Mouse (Mus musculus) erythroid progenitor cell, adult 5-6 weeks (primary cell): ENCODE data around the gene Lgals3bp. TPM values are rescaled to one million over a fixed set of nuclear protein-coding genes. Genes with fewer than 3 reads are reported as not detected.

Experiments used
- ATAC-seq: replicated peaks from 2 replicates; pipeline ENCODE4 v1.8.0; 2016; ENCODE audit warnings: moderate number of reproducible peaks, mild to moderate bottlenecking, moderate TSS enrichment, inconsistent platforms; ENCODE audit not compliant: poor library complexity, low FRiP score, severe bottlenecking
- total RNA-seq, 2 experiments: library from RNA; stranded (forward) in 1 of 2; stranded (reverse) in 1 of 2; fragments of 150-400 nt in 1 of 2; fragments of 186-747, 209-891 nt in 1 of 2; gene quantifications; 2 replicates each; pipeline versions ENCODE4 v1.2.3 to v1.2.4; 2015 to 2017; ENCODE audit warnings: low replicate concordance in 2 of 2

Lgals3bp gene
- total RNA-seq, 2 experiments from 2014 or later: 31.9 to 56.7 TPM

DNA sequence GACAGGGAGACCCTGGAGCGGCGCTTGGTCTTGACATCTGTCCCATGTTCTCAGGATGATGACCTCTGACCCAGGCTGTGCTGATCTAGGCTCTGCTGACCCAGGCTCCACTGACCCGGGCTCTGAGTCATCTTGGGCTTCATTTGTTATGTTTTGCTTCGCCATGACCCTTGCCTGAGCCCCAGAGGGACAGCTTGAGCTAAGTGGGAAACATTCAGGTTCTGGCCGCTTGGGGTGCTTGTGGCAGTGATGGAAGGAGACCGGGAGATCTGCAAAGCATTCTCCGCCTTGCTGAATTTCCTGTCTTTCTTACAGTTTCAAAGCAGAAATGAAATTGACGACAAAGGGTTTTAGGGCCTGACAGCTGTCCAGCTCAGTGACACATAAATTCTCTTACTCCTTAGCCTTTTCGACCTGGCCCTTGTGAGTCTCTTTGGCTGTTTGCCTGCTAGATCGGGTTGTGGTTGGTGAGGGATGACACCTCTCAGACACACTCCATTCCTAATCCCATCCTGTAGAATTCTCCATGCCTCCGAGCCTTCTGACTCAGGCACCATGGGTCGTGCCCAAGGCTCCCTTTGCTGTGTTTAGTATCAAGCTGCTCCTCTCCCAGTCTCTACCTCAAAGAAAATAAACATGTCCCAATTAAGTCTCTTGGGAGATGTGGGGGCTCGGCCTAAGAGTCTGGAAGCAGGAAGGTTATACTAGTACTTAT lies 22.9 kb upstream of the Lgals3bp start:
- ATAC-seq: no peak

DNA sequence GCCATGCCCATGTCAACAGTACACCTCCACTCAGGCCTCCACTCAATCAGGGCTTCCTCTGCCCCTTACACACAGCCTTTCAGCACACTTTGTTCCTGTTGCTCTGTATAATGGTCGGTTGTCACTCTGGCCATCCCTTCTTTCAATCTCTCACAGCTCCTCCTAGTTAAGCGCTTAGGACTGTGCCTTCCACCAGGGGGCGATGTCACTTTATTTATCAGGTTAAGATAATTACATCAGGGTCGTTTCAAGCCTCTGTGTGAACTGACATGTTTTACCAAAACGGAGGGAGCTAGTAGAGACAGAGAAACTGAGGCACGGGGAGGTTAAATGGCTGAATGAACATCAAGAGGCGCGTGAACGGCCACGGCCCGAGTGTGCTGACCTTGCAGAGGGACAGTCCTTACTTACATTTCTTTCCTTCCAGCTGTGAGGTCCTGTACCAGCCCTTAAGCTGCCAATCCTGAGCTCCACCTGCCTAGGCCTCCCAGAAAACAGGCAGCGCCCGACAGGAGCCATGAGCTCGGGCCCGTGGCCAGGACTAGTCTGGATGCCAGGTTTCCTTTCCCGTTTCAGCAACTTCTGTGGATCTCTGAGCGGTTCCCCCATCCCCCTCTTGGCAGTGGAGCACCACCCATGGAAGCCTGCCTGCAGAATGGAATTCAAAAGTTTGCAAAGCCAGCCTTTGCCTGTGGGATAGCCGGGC lies 21.5 kb upstream of the Lgals3bp start:
- no peak for ATAC-seq

DNA sequence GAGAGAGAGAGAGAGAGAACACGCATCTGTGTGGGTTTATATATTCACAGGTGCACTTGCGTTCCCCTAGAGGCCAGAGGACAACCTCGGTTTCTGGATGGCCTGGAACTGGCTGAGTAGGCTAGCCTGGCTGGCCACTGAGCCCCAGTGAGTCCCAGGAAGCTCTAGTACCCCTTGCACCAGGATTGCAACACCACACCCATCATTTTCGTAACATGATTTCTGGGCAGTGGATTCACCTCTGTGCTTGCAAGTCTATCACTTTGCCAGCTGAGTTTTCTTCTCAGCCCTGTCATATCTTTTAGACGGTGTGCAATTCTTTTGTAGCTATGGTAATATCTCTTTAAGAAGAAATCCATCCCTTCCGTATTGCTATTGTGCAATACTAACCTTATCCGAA lies 18.4 kb upstream of the Lgals3bp start:
- no peak for ATAC-seq

DNA sequence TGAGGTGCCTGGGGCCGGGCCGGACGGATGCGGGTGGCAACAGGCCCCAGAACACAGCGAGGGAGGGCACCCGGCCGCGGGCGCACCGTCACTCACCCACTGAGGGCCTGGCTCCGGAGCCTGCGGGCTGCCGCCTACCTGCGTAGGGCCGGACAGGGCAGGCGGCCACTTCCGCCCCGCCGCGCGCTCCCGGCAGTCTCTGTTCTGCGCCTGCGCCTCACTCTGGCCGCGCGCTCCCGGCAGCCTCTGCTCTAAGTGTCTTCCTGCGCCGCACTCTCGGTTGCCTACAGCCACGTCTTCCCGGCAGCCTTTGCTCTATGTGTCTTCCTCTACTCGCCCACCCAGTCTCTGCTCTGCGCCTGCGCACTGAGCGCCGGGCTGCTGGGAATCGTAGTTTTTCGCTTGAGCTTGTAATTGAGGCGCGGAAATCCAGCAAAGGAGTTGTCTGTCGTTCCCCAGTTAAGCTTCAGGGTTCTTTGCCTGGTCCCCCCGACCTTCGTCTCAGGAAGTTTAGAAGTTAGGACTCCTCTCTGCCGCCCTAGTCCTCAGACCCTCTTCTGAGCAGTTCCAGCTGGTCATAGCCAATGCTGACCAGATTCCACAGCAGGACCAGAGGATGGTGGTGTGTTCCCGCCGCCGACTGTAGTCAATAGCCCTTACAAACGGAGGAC lies 17.1 kb upstream of the Lgals3bp start, which contains the start of gene Cant1:
TSS of gene Cant1 (minus strand) at position 253 of the 671 bp plus-strand sequence.
- ATAC-seq: peak; percentile 92

DNA sequence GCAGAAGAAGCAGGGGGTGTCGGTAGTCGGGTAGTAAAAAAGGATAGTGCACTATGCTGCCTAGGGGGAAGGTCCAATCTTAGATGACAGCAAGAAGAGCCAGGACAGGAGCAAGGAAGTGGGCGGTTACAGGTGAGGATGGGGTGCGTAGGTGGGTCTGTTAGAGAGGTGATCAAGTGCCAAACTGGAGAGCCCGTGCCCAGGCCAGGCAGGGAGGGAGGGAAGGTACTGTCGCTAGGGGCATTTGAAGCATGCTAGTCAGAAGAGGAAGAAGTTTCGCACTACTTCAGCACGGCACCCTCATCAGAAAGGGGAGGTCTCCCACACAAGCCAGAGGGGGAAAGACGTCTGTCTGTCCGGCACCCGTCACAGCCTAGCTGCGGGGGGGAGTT lies 16.5 kb upstream of the Lgals3bp start:
- ATAC-seq: no peak

DNA sequence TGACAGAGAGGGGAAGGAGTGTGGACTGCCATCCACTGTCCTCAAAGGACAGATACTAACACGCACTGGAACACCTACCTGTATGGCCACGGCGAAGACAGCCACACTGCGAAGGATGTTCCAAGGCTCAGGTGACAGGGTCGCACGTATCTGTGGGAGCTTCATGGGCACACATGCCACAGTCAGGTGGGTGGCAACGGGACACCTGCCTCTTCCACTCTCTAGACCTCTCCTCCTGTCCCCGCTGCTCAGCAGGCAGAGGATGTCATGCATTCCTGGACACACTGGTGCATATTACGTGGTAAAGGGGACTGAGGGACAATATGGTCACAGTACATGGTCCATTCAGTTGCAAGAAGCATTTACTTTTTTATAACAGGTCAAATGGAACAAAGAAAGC lies 15.6 kb upstream of the Lgals3bp start:
- ATAC-seq: no peak

DNA sequence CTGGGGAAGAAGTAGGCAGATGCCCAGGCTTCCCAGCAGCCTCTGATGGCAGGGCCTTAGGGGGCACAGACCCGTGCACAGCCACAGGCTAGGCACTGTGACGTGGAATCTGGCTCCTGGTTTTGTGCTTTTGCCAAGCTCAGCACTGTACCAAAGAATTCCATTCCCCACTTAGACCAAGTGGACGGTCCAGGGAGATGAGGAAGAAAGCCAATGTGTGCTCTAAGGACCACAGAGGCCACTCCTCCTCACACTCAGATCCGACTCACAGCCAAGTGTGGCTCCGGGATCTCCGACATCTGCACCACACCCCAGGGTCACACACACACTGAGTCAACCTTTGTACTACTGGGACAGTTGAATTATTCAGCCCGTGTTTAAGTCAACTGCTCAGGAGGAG lies 14.2 kb upstream of the Lgals3bp start:
- no peak for ATAC-seq

DNA sequence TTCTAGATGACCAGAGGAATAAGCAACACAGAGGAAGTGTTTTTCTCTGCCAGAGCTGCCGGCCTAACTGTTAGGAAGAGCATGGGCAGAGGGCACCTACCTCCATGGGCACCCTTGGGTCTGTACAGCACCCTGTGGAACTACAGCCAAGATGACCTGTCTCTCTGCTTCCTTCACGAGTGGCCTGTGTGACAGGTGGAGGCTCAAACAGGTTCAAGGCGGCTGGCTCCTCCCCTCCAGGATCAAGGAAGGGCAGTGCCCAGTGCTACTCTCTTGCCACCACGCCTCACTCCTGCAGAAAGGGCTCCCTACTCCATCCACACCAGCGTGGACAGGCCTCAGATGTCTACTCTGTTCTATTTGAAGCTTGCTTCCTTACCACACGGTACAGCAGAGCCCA lies 13.7 kb upstream of the Lgals3bp start:
- no peak for ATAC-seq

DNA sequence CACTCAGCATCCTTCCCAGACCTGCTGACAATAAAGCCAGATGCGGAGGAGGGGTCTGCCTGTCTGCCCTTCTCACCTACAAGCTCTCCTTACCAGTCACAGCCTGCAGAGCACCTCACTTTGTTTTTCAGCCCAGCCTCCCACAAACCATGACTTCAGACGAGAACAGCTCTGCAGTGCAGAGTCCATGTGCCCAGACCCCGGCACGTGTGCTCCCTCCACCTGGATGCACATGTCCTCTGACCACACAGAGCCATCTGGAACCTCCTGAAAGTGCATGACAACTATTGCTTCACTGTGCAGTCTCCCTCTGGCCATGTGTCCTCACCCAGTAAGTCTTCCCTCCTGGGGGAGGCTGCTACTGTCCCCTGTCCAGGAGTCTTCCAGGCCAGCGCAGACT lies 12.4 kb upstream of the Lgals3bp start:
- ATAC-seq: no peak

DNA sequence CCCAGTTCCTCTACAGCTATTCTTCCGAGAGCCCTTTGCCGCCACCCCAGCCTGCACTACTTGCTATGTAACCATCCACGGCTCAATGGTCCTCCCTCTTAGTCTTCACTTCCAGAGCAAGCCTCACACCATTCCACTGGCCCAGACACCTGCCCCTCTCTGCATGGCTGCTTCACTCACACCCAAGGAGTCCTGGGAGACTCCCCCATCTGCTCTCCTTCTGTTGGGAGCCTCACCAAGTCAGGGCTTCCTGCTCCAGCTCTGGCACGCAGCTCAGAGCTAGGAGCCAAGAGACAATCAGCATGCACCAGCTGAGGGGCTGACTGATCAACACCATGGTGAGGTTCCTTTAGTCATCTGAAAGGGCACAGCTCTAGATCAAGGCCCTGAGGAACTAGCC lies 11.2 kb upstream of the Lgals3bp start:
- ATAC-seq: no peak

DNA sequence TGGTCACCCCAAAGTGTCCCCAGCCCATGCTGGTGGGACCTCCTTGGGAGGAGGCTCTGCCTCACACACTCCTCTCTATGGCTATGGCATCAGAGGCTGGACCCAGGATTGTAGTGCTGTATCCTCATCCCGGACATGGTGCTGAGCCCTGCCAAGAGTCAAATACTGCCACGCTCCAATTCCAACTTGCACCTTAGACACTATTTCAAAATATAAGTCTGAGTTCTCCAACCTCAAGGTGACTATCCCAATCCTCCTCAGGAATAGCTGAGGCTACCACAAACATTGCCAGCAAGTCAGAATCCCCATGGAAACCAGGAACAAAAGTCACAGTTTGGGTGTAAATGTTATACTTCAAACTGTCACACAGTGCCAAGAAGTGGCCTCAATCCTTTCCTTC lies 10.7 kb upstream of the Lgals3bp start:
- no peak for ATAC-seq

DNA sequence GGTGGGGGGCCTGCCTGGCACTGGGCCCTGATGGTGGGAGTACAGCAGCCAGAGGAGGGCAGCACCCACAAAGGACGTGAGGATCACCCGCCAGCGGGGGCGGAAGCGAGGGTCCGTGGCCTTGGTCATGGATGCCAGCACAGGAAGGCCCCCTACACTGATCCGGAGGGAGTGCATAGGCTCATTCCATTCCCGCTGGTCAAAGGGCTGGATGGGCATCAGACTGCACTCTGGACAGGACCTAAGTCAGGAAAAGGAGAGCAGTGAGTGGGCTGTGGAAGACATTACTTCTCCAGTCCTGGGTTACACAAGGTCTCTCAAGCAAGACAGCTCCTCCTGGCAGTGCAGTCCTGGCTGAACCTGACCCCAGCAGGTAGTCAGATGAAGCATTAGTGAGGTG lies 9.4 kb upstream of the Lgals3bp start:
- no peak for ATAC-seq

DNA sequence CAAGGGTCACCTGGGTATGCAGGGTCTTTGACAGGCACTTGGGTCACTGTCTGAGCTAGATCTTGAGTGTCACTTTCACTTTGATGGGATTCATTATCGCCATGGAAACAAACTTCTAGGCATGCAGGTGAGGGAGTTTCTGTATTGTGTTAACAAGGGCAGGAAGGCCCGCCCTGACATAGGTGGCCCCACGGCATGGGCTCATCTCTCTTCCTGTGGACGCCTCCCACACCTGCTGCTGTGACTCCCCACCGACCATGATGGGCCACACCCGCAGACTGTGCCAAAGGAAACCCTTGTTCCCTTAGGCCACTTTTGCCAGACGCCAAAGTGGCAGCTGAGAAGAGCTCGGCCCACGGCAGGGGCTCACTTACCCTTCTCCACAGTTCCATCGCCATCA lies 8.6 kb upstream of the Lgals3bp start:
- no peak for ATAC-seq

DNA sequence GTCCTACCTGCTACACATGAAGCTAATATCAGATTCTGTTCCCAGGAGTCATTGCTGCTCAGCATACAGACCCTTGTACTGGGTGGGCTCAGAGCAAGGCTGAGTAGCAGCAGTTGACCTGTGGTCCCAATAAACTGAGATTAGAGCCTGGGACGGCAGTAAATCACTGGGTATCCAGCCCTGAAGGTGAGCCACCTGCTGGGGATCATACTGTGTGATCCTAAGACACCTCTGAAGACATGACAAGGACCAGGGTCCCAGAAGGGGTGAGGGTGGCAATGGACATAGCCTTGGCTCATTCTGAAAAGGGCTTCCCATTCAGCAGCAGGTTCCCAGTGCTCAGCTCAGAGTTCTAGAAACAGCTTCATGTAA lies 8.2 kb upstream of the Lgals3bp start:
- no peak for ATAC-seq

DNA sequence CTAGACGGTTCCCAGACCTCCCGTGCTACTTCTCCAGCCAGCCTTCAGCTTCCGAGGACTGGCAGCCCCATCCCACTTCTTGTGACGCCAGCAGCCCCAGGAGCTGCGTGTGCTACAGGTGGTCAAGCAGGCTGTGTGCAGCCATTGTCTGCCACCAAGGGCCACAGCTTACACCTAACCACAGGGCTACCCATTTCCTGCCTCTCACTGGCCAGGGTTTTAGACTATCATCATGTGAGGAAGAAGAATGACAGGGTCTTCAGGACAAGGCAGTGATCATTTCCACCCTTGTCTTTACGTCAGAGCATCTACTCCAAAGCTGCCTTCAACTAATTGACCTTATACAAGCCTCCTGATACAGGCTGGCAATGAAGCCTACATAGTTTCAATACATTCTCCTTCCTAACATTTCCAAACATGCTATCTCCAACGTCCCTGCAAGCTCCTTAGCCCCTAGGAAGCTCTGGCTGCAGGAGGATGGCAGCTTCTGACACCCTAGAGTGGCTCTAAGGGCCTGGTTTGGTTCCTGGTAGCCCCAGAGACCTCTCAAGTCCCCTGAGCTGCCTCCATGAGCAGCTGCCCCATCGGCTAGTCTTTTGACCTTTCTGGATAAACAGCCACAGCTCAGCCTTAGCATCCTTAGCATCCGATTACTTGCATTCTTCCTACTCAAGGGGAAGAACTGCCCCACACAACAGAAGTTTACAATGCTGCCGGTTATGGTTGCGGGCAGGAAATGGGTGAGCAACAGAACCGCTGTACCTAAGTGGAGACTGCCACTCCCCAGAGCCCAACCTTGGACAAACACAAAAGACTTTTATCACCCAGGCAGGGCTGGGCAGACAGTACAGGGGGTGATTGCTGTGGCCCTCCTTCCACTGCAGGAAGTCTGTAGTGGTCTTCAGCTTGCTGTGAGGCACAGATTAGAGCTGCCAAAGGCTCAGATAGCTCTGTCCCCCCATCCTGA lies 7.5 kb upstream of the Lgals3bp start:
- ATAC-seq: no peak

DNA sequence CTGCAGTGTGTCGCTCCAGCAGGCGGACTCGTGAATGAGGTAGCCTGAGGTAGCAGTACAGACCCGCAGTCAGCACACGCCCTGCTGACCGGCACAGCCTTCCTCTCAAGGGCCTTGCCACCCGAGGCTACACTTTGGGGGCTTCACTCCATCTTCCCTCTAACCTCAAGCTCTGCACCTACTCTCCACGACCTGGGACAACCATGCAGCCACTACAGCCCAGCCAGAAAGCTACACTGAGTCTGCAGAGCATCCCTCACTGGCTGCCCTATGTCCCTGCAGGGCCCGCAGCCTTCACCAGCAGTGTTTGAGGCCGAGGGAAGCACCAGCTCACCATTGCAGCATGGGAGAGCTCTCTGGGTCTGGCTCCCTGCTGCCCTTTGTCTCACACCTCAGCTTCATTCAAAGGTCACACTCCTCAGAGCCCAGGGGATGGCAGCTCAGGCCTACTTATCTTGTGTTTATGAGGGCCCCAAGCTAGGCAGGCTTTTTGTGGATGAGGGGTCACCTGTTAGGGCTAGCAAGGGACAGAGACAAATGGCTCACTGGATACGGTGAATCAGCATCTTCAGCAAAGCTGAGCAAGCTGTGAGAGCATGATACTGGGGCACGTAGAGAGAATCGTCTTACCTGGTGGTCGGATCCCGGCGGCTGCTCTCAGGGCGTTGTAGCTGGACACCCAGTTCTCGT lies 6.3 kb upstream of the Lgals3bp start:
- ATAC-seq: no peak

DNA sequence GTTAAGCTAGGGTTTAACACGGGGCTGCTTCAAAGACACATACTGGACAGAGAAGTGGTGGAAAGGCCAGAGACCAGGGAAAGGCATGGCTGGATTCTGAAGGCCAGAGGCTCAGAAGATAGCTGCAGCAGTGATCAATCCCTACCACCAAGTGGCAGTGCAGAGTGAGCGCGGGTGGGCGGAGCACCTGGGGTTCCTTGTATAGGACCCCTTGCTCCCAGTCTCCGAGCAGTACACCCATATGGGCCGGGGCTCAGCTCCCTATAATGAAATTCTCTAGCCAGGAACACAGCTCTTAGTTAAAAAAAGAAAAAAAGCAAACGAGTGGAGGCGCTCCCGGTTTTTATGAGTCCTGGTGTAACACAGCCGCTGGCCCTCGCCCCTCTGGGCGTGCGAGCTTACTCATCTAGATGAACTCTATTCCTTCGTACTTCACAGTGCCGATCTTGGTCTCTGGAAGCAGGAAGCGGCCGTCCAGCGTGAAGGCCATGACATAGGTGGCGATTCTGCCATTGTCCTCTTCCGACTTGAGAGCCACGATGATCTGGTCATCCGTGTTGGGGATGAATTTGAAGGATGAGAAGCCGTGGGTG lies 5.5 kb upstream of the Lgals3bp start:
- ATAC-seq: no peak

DNA sequence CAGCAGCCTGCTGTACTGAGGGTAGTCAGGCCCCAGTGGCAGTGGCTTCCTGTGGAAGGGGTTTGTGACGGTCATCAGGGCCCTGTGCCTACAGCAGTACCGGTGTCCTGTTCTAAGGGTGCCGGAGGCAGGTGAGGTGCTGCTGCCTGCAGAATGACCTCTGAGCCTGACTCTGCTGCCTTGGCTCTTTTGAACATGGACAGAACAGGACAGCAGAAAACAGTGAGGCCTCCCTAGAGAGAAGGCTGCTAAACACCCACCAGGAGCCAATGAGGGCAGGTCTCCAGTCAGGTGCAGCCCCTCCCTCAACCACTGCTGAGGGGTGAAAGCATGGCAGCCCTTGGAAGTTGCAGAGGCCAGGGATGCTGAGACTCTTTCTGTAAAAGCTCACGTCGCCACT lies 4.6 kb upstream of the Lgals3bp start:
- ATAC-seq: no peak

DNA sequence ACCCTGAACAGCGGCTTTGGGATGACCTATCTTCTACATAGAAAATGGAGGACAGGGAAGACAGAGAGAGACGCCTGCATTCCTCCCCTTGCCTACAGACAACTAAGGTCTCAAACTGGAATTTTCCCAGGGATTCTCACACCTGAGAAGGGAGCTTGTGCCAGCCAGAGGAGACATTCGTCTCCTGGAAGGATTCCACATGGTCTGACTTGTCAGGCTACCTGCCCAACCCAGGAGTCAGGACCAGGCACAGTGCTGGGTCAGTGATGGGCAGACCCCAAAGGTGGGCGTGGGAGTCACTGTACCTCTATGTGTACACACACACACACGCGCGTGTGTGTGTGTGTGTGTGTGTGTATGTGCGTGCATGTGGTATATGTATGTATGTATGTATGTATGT lies 3.4 kb upstream of the Lgals3bp start:
- ATAC-seq: no peak
